Mouse (Mus musculus): ENCODE measurements around the gene Tnrc6b. TPM values are rescaled to one million over a fixed set of nuclear protein-coding genes. Genes with fewer than 3 reads are reported as not detected.

The Tnrc6b gene
- polyA plus RNA-seq, 1 experiment from 2014 or later, result 33.5 TPM

- Histone ChIP-seq H3K9me3 (replicated peaks; ENCODE audit: control insufficient read depth, low read length, poor library complexity, severe bottlenecking) (no peaks in the 10 kb centered on the region), H3K36me3 (ENCODE audit: control insufficient read depth, insufficient read depth, low read length) (no peaks in the 10 kb centered on the region), H3K4me1 (ENCODE audit: control insufficient read depth, insufficient read depth, low read length) (peaks cover 10% of the 10 kb centered on the region), H3K4me2 (ENCODE audit: low read length) (no peak overlapping the region), H3K27me3 (ENCODE audit: control insufficient read depth, insufficient read depth, low read depth, low read length) (no peaks in the 10 kb centered on the region), H3K9ac (ENCODE audit: low read depth, low read length) (no peak overlapping the region), H3K27ac (ENCODE audit: low read length) (peak overlapping the region; percentile 67), H3K4me3 (ENCODE audit: low read depth, low read length) (no peak overlapping the region)
- WGBS, result 52% methylated on average over 8 of the region's 8 CpGs
- ATAC-seq, result no peak
Observed at GRCm38 (mm10) chr15:80707088-80707487, 4.0 kb upstream of the Tnrc6b start.

- Histone ChIP-seq H3K9ac (ENCODE audit: low read depth, low read length) (no peak overlapping the region), H3K4me1 (ENCODE audit: control insufficient read depth, insufficient read depth, low read length) (peaks cover 17% of the 10 kb centered on the region), H3K27me3 (ENCODE audit: control insufficient read depth, insufficient read depth, low read depth, low read length) (no peaks in the 10 kb centered on the region), H3K9me3 (replicated peaks; ENCODE audit: control insufficient read depth, low read length, poor library complexity, severe bottlenecking) (no peaks in the 10 kb centered on the region), H3K4me3 (ENCODE audit: low read depth, low read length) (no peak overlapping the region), H3K27ac (ENCODE audit: low read length) (no peak overlapping the region), H3K36me3 (ENCODE audit: control insufficient read depth, insufficient read depth, low read length) (no peaks in the 10 kb centered on the region), H3K4me2 (ENCODE audit: low read length) (no peak overlapping the region)
- WGBS, result 46% methylated on average over 6 of the region's 6 CpGs
- no peak for ATAC-seq
Observed at GRCm38 (mm10) chr15:80709593-80709992, 1.5 kb upstream of the Tnrc6b start.

- no peak for ATAC-seq
- peak overlapping the region; percentile 48 for H3K4me2 ChIP-seq (ENCODE audit: low read length)
- H3K27ac ChIP-seq (ENCODE audit: low read length), result peak overlapping the region; percentile 96
- 15% methylated on average over 5 of the region's 5 CpGs for WGBS
- H3K4me1 ChIP-seq (ENCODE audit: control insufficient read depth, insufficient read depth, low read length), result peaks cover 17% of the 10 kb centered on the region
- H3K27me3 ChIP-seq (ENCODE audit: control insufficient read depth, insufficient read depth, low read depth, low read length), result no peaks in the 10 kb centered on the region
- H3K4me3 ChIP-seq (ENCODE audit: low read depth, low read length), result peak overlapping the region; percentile 80
- no peaks in the 10 kb centered on the region for H3K36me3 ChIP-seq (ENCODE audit: control insufficient read depth, insufficient read depth, low read length)
- no peak overlapping the region for H3K9ac ChIP-seq (ENCODE audit: low read depth, low read length)
- H3K9me3 ChIP-seq (replicated peaks; ENCODE audit: control insufficient read depth, low read length, poor library complexity, severe bottlenecking), result no peaks in the 10 kb centered on the region
Observed at GRCm38 (mm10) chr15:80710257-80710607, 881 bp upstream of the Tnrc6b start.

GRCm38 (mm10) chr15:80711401-80712151 lies 463 bp downstream of the Tnrc6b start:
- Histone ChIP-seq H3K27ac (ENCODE audit: low read length) (peak overlapping the region; percentile 90), H3K9me3 (replicated peaks; ENCODE audit: control insufficient read depth, low read length, poor library complexity, severe bottlenecking) (no peaks in the 10 kb centered on the region), H3K4me2 (ENCODE audit: low read length) (peak overlapping the region; percentile 83), H3K9ac (ENCODE audit: low read depth, low read length) (peak overlapping the region; percentile 85), H3K4me3 (ENCODE audit: low read depth, low read length) (peak overlapping the region; percentile 80), H3K27me3 (ENCODE audit: control insufficient read depth, insufficient read depth, low read depth, low read length) (no peaks in the 10 kb centered on the region), H3K4me1 (ENCODE audit: control insufficient read depth, insufficient read depth, low read length) (peaks cover 13% of the 10 kb centered on the region), H3K36me3 (ENCODE audit: control insufficient read depth, insufficient read depth, low read length) (no peaks in the 10 kb centered on the region)
- WGBS, result 1% methylated on average over 48 of the region's 106 CpGs
- peak; percentile 52 for ATAC-seq

- Histone ChIP-seq H3K4me2 (ENCODE audit: low read length) (no peak overlapping the region), H3K36me3 (ENCODE audit: control insufficient read depth, insufficient read depth, low read length) (no peaks in the 10 kb centered on the region), H3K27me3 (ENCODE audit: control insufficient read depth, insufficient read depth, low read depth, low read length) (no peaks in the 10 kb centered on the region), H3K4me3 (ENCODE audit: low read depth, low read length) (no peak overlapping the region), H3K4me1 (ENCODE audit: control insufficient read depth, insufficient read depth, low read length) (peaks cover 9% of the 10 kb centered on the region), H3K27ac (ENCODE audit: low read length) (no peak overlapping the region), H3K9me3 (replicated peaks; ENCODE audit: control insufficient read depth, low read length, poor library complexity, severe bottlenecking) (no peaks in the 10 kb centered on the region), H3K9ac (ENCODE audit: low read depth, low read length) (no peak overlapping the region)
- WGBS, result 87% methylated on average over 4 of the region's 4 CpGs
- ATAC-seq, result no peak
Observed at GRCm38 (mm10) chr15:80714299-80714698, 3.2 kb downstream of the Tnrc6b start.

GRCm38 (mm10) chr15:80716631-80717135 lies 5.6 kb downstream of the Tnrc6b start:
- WGBS, result 85% methylated on average over 8 of the region's 8 CpGs
- Histone ChIP-seq H3K27ac (ENCODE audit: low read length) (no peak overlapping the region), H3K9me3 (replicated peaks; ENCODE audit: control insufficient read depth, low read length, poor library complexity, severe bottlenecking) (no peaks in the 10 kb centered on the region), H3K4me3 (ENCODE audit: low read depth, low read length) (no peak overlapping the region), H3K36me3 (ENCODE audit: control insufficient read depth, insufficient read depth, low read length) (no peaks in the 10 kb centered on the region), H3K4me2 (ENCODE audit: low read length) (no peak overlapping the region), H3K4me1 (ENCODE audit: control insufficient read depth, insufficient read depth, low read length) (peaks cover 7% of the 10 kb centered on the region), H3K27me3 (ENCODE audit: control insufficient read depth, insufficient read depth, low read depth, low read length) (no peaks in the 10 kb centered on the region), H3K9ac (ENCODE audit: low read depth, low read length) (no peak overlapping the region)
- ATAC-seq, result no peak

- H3K27me3 ChIP-seq (ENCODE audit: control insufficient read depth, insufficient read depth, low read depth, low read length), result no peaks in the 10 kb centered on the region
- H3K9ac ChIP-seq (ENCODE audit: low read depth, low read length), result no peak overlapping the region
- no peaks in the 10 kb centered on the region for H3K9me3 ChIP-seq (replicated peaks; ENCODE audit: control insufficient read depth, low read length, poor library complexity, severe bottlenecking)
- ATAC-seq, result no peak
- WGBS, result 41% methylated on average over 1 of the region's 1 CpGs
- no peak overlapping the region for H3K27ac ChIP-seq (ENCODE audit: low read length)
- no peaks in the 10 kb centered on the region for H3K36me3 ChIP-seq (ENCODE audit: control insufficient read depth, insufficient read depth, low read length)
- H3K4me1 ChIP-seq (ENCODE audit: control insufficient read depth, insufficient read depth, low read length), result peaks cover 4% of the 10 kb centered on the region
- no peak overlapping the region for H3K4me3 ChIP-seq (ENCODE audit: low read depth, low read length)
- no peak overlapping the region for H3K4me2 ChIP-seq (ENCODE audit: low read length)
Observed at GRCm38 (mm10) chr15:80717431-80717830, 6.3 kb downstream of the Tnrc6b start.

GRCm38 (mm10) chr15:80720249-80720648 lies 9.1 kb downstream of the Tnrc6b start:
- WGBS, result 90% methylated on average over 5 of the region's 5 CpGs
- H3K27ac ChIP-seq (ENCODE audit: low read length), result no peak overlapping the region
- no peak overlapping the region for H3K4me2 ChIP-seq (ENCODE audit: low read length)
- no peaks in the 10 kb centered on the region for H3K27me3 ChIP-seq (ENCODE audit: control insufficient read depth, insufficient read depth, low read depth, low read length)
- no peaks in the 10 kb centered on the region for H3K4me1 ChIP-seq (ENCODE audit: control insufficient read depth, insufficient read depth, low read length)
- no peaks in the 10 kb centered on the region for H3K36me3 ChIP-seq (ENCODE audit: control insufficient read depth, insufficient read depth, low read length)
- ATAC-seq, result no peak
- H3K9ac ChIP-seq (ENCODE audit: low read depth, low read length), result no peak overlapping the region
- no peak overlapping the region for H3K4me3 ChIP-seq (ENCODE audit: low read depth, low read length)
- no peaks in the 10 kb centered on the region for H3K9me3 ChIP-seq (replicated peaks; ENCODE audit: control insufficient read depth, low read length, poor library complexity, severe bottlenecking)

- no peak overlapping the region for H3K4me3 ChIP-seq (ENCODE audit: low read depth, low read length)
- H3K36me3 ChIP-seq (ENCODE audit: control insufficient read depth, insufficient read depth, low read length), result no peaks in the 10 kb centered on the region
- no peak overlapping the region for H3K4me2 ChIP-seq (ENCODE audit: low read length)
- H3K27me3 ChIP-seq (ENCODE audit: control insufficient read depth, insufficient read depth, low read depth, low read length), result no peaks in the 10 kb centered on the region
- H3K4me1 ChIP-seq (ENCODE audit: control insufficient read depth, insufficient read depth, low read length), result no peaks in the 10 kb centered on the region
- no peak overlapping the region for H3K9ac ChIP-seq (ENCODE audit: low read depth, low read length)
- ATAC-seq, result no peak
- WGBS, result 80% methylated on average over 6 of the region's 6 CpGs
- H3K27ac ChIP-seq (ENCODE audit: low read length), result no peak overlapping the region
- no peaks in the 10 kb centered on the region for H3K9me3 ChIP-seq (replicated peaks; ENCODE audit: control insufficient read depth, low read length, poor library complexity, severe bottlenecking)
Observed at GRCm38 (mm10) chr15:80721861-80722260, 10.7 kb downstream of the Tnrc6b start.

Data from midbrain, embryonic 16.5 days (tissue).